Mouse (Mus musculus) CH12.LX (cell line): ENCODE results near the gene Hvcn1.

ENCODE experiments used
- CTCF ChIP-seq, 2 experiments: IDR thresholded peaks in 1 of 2; conservative IDR thresholded peaks in 1 of 2; 2 replicates each; pipeline ENCODE4 v1.5.1; 2011 to 2012; ENCODE audit warnings: low read depth in 2 of 2, low read length in 2 of 2, improper control_type of control experiment in 1 of 2, inconsistent platforms in 1 of 2, mild to moderate bottlenecking in 1 of 2, moderate library complexity in 1 of 2
- E2F4 ChIP-seq: IDR thresholded peaks from 2 replicates; pipeline ENCODE4 v1.6.1; 2011; ENCODE audit warnings: low read depth, low read length, improper control_type of control experiment; ENCODE audit not compliant: insufficient replicate concordance
- MYC ChIP-seq: IDR thresholded peaks from 2 replicates; pipeline ENCODE4 v1.6.1; 2011; ENCODE audit warnings: low read depth, mild to moderate bottlenecking, improper control_type of control experiment, low read length
- POLR2A ChIP-seq: IDR thresholded peaks from 2 replicates; pipeline ENCODE4 v1.6.1; 2011; ENCODE audit warnings: low read depth, mild to moderate bottlenecking, improper control_type of control experiment, low read length

DNA sequence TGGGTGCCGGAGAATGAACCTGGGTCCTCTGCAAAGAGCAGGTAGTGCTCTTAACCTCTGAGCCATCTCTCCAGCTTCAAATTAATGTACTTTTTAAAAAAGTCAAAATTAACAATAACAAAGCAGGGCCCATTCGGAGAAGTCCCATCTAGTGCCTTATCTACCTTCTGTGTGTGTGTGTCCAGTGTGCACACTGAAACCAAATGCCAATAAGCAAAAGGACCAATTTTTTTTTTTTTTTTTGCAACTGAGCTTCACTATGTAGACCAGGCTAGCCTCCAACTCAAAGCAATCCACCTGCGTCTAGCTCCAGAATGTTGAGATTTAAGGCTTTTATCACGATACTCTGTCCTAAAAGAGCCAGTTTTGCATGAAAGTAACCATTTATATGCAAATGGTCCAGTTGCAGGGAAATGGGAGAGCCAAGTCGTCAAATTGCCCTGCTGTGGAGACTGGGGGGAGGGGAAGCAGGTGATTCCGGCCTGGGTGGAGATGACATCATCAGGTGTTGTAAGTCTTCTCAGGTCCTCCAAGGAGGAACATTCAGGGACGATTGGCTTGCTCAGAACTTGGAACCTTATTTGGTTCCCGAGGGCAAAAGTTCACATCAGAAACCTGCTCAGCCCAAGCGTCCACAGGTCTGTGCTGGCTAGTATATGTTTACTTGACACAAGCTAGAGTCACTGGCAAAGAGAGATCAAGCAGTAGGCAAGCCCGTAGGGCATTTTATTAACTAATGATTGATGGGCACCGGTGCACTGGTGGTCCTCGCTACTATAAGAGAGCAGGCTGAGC is 15.1 kb upstream of the Hvcn1 start:
- TF ChIP-seq POLR2A, result no peak
- no peak for TF ChIP-seq CTCF (conservative IDR thresholded peaks at IDR 0.05 in 1 of 2, IDR thresholded peaks at IDR 0.05 in 1 of 2; ENCODE audit: low read depth in 2 of 2, low read length in 2 of 2)
- TF ChIP-seq MYC, result no peak
- no peak for TF ChIP-seq E2F4
